Mouse (Mus musculus) stomach, postnatal 0 days (tissue): ENCODE results near the gene Gbf1.

Experiments used
- CTCF ChIP-seq: IDR thresholded peaks from 2 replicates; pipeline ENCODE4 v1.5.1; 2016; ENCODE audit warnings: antibody characterized with exemption, low read depth, mild to moderate bottlenecking, moderate library complexity
- EP300 ChIP-seq: optimal IDR thresholded peaks from 2 replicates; pipeline ENCODE3; 2016; ENCODE audit warnings: antibody characterized with exemption

DNA sequence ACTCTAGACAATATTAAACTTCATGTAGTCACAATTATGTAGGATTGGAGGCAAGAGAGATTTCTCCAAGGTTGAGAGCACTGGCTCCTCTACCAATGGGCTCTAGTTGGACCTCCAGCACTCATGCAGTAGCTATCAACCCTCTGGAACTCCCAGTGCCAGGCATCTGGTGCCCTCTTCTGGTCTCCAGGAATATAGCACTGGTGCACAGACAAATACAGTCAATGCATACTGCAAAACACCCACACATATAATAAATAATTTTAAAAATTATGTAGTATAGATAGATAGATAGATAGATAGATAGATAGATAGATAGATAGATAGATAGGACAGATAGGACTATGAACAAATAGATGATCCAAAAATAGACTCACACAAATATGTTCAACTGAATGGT, 123.0 kb downstream of the Gbf1 start:
- no peak for TF ChIP-seq EP300
- peak; percentile 67 for TF ChIP-seq CTCF
